Comparison of ENCODE assay signal across 14 mouse cellular contexts in the genomic region with DNA sequence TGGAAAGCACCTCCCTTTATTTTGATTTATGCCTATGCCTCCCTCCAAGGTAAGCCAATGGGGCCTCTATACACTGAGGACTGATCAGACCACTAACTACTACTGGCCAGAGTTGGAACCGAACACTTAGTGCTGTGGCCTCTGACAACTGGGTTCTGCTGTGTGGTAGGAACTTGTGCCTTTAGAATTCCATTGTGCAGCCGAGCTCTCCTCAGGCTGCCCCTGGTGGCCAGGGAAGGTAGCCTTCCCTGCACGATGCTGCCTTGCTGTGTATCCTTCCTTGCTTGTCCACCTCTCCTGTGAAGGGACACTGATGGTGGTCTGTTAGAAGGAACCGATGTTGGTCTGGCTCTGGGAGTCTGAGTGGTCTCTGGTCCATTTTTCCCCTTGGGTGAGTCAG.
DNase-seq lines count a peak whose midpoint lies in the region; ATAC-seq and TF ChIP-seq lines count a peak whose summit lies in the region.
"Had no signal": no experiment of that assay in that cellular context is flagged by ENCODE, and none has a peak within 500 bp of the region (broad histone marks: within the 10 kb centered on the region; RNA-seq: fewer than 3 reads in every experiment).

No protein-coding gene starts in this region.

- TF ChIP-seq EP300 in MEL (IDR thresholded peaks at IDR 0.05; ENCODE audit: low read depth in 1 of 2, low read length in 2 of 2) = no peak

- no peaks in the 10 kb centered on the region for H3K27me3 ChIP-seq in hindbrain, postnatal 0 days (ENCODE audit: insufficient read depth, low read length)
- H3K27me3 ChIP-seq in hindbrain, embryonic 13.5 days = no peaks in the 10 kb centered on the region
- no peaks in the 10 kb centered on the region for H3K27me3 ChIP-seq in midbrain, embryonic 10.5 days (ENCODE audit: low read depth, poor library complexity, severe bottlenecking)
- no peaks in the 10 kb centered on the region for H3K27me3 ChIP-seq in midbrain, embryonic 15.5 days (replicated peaks)
- no peaks in the 10 kb centered on the region for H3K27me3 ChIP-seq in MEL (ENCODE audit: control insufficient read depth in 1 of 2, insufficient read depth in 2 of 2, low read length in 2 of 2)
- no peaks in the 10 kb centered on the region for H3K27me3 ChIP-seq in embryonic facial prominence, embryonic 10.5 days (replicated peaks; ENCODE audit: low read depth, poor library complexity, severe bottlenecking)
- H3K27me3 ChIP-seq: embryonic facial prominence, embryonic 12.5 days; lung, embryonic 15.5 days had no signal

- WGBS in hindbrain, postnatal 0 days = 58% methylated on average over 4 of the region's 4 CpGs
- WGBS in hindbrain, embryonic 13.5 days = 65% methylated on average over 4 of the region's 4 CpGs
- 76% methylated on average over 4 of the region's 4 CpGs for WGBS in midbrain, embryonic 10.5 days
- WGBS in midbrain, embryonic 15.5 days = 69% methylated on average over 4 of the region's 4 CpGs
- 67% methylated on average over 4 of the region's 4 CpGs for WGBS in embryonic facial prominence, embryonic 10.5 days

- H3K4me2 ChIP-seq in hindbrain, postnatal 0 days (ENCODE audit: low read depth, low read length) = no peak overlapping the region
- no peak overlapping the region for H3K4me2 ChIP-seq in hindbrain, embryonic 13.5 days
- no peak overlapping the region for H3K4me2 ChIP-seq in midbrain, embryonic 15.5 days
- H3K4me2 ChIP-seq: embryonic facial prominence, embryonic 12.5 days; lung, embryonic 15.5 days had no signal

- TF ChIP-seq POLR2A in MEL (IDR thresholded peaks at IDR 0.05; ENCODE audit: control insufficient read depth in 1 of 2, insufficient read depth in 1 of 2, low read depth in 1 of 2, low read length in 2 of 2, poor library complexity in 1 of 2) = no peak

- ATAC-seq in hindbrain, postnatal 0 days = no peak
- no peak for ATAC-seq in hindbrain, embryonic 13.5 days (ENCODE audit: low FRiP score)
- no peak for ATAC-seq in midbrain, embryonic 15.5 days (replicated peaks)
- ATAC-seq: hindbrain, embryonic 16.5 days had no signal

- TF ChIP-seq RAD21 in MEL (IDR thresholded peaks at IDR 0.05; ENCODE audit: low read depth, low read length) = no peak

- no peak overlapping the region for H3K4me3 ChIP-seq in hindbrain, postnatal 0 days (ENCODE audit: low read length)
- no peak overlapping the region for H3K4me3 ChIP-seq in hindbrain, embryonic 13.5 days
- no peak overlapping the region for H3K4me3 ChIP-seq in midbrain, embryonic 10.5 days
- H3K4me3 ChIP-seq in midbrain, embryonic 15.5 days = no peak overlapping the region
- no peak overlapping the region for H3K4me3 ChIP-seq in MEL (ENCODE audit: control insufficient read depth in 1 of 2, insufficient read depth in 1 of 2, low read depth in 2 of 2, low read length in 2 of 2)
- no peak overlapping the region for H3K4me3 ChIP-seq in embryonic facial prominence, embryonic 10.5 days
- H3K4me3 ChIP-seq: embryonic facial prominence, embryonic 12.5 days; heart, embryonic 10.5 days; lung, embryonic 15.5 days; myocyte had no signal

- peaks cover 16% of the 10 kb centered on the region for H3K4me1 ChIP-seq in hindbrain, postnatal 0 days (ENCODE audit: insufficient read depth, low read length)
- H3K4me1 ChIP-seq in hindbrain, embryonic 13.5 days (replicated peaks) = peaks cover 50% of the 10 kb centered on the region
- peaks cover 27% of the 10 kb centered on the region for H3K4me1 ChIP-seq in midbrain, embryonic 10.5 days
- H3K4me1 ChIP-seq in midbrain, embryonic 15.5 days = peaks cover 30% of the 10 kb centered on the region
- H3K4me1 ChIP-seq in MEL (ENCODE audit: control insufficient read depth in 1 of 2, insufficient read depth in 2 of 2, low read length in 2 of 2) = no peaks in the 10 kb centered on the region
- peaks cover 13% of the 10 kb centered on the region; the same call in 1 of the 2 replicates for H3K4me1 ChIP-seq in embryonic facial prominence, embryonic 10.5 days
- H3K4me1 ChIP-seq: embryonic facial prominence, embryonic 12.5 days; lung, embryonic 15.5 days had no signal

- no peaks in the 10 kb centered on the region for H3K9me3 ChIP-seq in hindbrain, postnatal 0 days (ENCODE audit: low read length)
- H3K9me3 ChIP-seq in hindbrain, embryonic 13.5 days = no peaks in the 10 kb centered on the region
- H3K9me3 ChIP-seq in midbrain, embryonic 10.5 days (replicated peaks) = no peaks in the 10 kb centered on the region
- H3K9me3 ChIP-seq in midbrain, embryonic 15.5 days = no peaks in the 10 kb centered on the region
- H3K9me3 ChIP-seq in MEL (replicated peaks; ENCODE audit: insufficient read depth, low read length) = no peaks in the 10 kb centered on the region
- no peaks in the 10 kb centered on the region for H3K9me3 ChIP-seq in embryonic facial prominence, embryonic 10.5 days
- H3K9me3 ChIP-seq: embryonic facial prominence, embryonic 12.5 days; heart, embryonic 10.5 days; lung, embryonic 15.5 days had no signal

- TF ChIP-seq CTCF in hindbrain, postnatal 0 days (IDR thresholded peaks at IDR 0.05; ENCODE audit: low read depth) = peak; percentile 71
- peak; percentile 18 to 39 (median 30); a peak in 4 of 6 replicates for TF ChIP-seq CTCF in MEL (IDR thresholded peaks at IDR 0.05 in 2 of 3, conservative IDR thresholded peaks at IDR 0.05 in 1 of 3; ENCODE audit: control insufficient read depth in 1 of 3, insufficient read depth in 1 of 3, low read depth in 2 of 3, low read length in 3 of 3, poor library complexity in 1 of 3, severe bottlenecking in 1 of 3)

- no peak for DNase-seq in hindbrain, postnatal 0 days (ENCODE audit: low spot score)
- peak; percentile 22 for DNase-seq in midbrain, embryonic 10.5 days (ENCODE audit: low spot score)
- no peak for DNase-seq in MEL (ENCODE audit: low read depth, low spot score)
- DNase-seq in embryonic facial prominence, embryonic 10.5 days (ENCODE audit: low spot score) = no peak
- no peak for DNase-seq in gastrocnemius, postnatal 10 days
- DNase-seq: adrenal gland, adult 8-10 months; cerebellum, adult 11 months had no signal

- no peaks in the 10 kb centered on the region for H3K36me3 ChIP-seq in hindbrain, postnatal 0 days (ENCODE audit: insufficient read depth, low read length)
- 0 out of 2 replicates have a peak, but pooled peaks cover 3% of the 10 kb centered on the region for H3K36me3 ChIP-seq in hindbrain, embryonic 13.5 days
- H3K36me3 ChIP-seq in midbrain, embryonic 10.5 days = peaks cover 22% of the 10 kb centered on the region; the same call in 1 of the 2 replicates
- no peaks in the 10 kb centered on the region for H3K36me3 ChIP-seq in midbrain, embryonic 15.5 days (replicated peaks)
- peaks cover 0 to 5% of the 10 kb centered on the region in 2 experiments; a peak in 1 of 4 replicates for H3K36me3 ChIP-seq in MEL (ENCODE audit: control insufficient read depth in 1 of 2, insufficient read depth in 2 of 2, low read length in 2 of 2)
- H3K36me3 ChIP-seq in embryonic facial prominence, embryonic 10.5 days (replicated peaks) = peaks cover 33% of the 10 kb centered on the region
- H3K36me3 ChIP-seq: lung, embryonic 15.5 days had no signal

- H3K27ac ChIP-seq in hindbrain, postnatal 0 days = no peak overlapping the region
- no peak overlapping the region for H3K27ac ChIP-seq in hindbrain, embryonic 13.5 days
- H3K27ac ChIP-seq in midbrain, embryonic 10.5 days (replicated peaks) = no peak overlapping the region
- H3K27ac ChIP-seq in midbrain, embryonic 15.5 days = no peak overlapping the region
- no peak overlapping the region for H3K27ac ChIP-seq in MEL (ENCODE audit: control insufficient read depth, low read depth, low read length)
- H3K27ac ChIP-seq in embryonic facial prominence, embryonic 10.5 days (replicated peaks) = 0 out of 2 replicates have a peak overlapping the region, but pooled peaks have one; percentile 4
- H3K27ac ChIP-seq: embryonic facial prominence, embryonic 12.5 days; heart, embryonic 10.5 days; lung, embryonic 15.5 days had no signal

- no peak overlapping the region for H3K9ac ChIP-seq in hindbrain, postnatal 0 days (replicated peaks; ENCODE audit: low read length)
- no peak overlapping the region for H3K9ac ChIP-seq in hindbrain, embryonic 13.5 days
- no peak overlapping the region for H3K9ac ChIP-seq in midbrain, embryonic 15.5 days
- no peak overlapping the region for H3K9ac ChIP-seq in MEL (ENCODE audit: control insufficient read depth, low read depth, low read length, poor library complexity, severe bottlenecking)
- H3K9ac ChIP-seq: embryonic facial prominence, embryonic 12.5 days; lung, embryonic 15.5 days had no signal

- no peaks in the 10 kb centered on the region for H3K79me2 ChIP-seq in MEL (ENCODE audit: control insufficient read depth, insufficient read depth, low read length, poor library complexity)

TF ChIP-seq in MEL, 35 proteins besides CTCF, POLR2A, EP300 and RAD21:
- TF ChIP-seq NRF1 (IDR thresholded peaks at IDR 0.05; ENCODE audit: insufficient read depth, low read depth, low read length, poor library complexity, severe bottlenecking) = no peak
TF ChIP-seq in MEL: peak in this region for 0.
